11 mouse cellular contexts compared by ENCODE assay signal in the genomic region with DNA sequence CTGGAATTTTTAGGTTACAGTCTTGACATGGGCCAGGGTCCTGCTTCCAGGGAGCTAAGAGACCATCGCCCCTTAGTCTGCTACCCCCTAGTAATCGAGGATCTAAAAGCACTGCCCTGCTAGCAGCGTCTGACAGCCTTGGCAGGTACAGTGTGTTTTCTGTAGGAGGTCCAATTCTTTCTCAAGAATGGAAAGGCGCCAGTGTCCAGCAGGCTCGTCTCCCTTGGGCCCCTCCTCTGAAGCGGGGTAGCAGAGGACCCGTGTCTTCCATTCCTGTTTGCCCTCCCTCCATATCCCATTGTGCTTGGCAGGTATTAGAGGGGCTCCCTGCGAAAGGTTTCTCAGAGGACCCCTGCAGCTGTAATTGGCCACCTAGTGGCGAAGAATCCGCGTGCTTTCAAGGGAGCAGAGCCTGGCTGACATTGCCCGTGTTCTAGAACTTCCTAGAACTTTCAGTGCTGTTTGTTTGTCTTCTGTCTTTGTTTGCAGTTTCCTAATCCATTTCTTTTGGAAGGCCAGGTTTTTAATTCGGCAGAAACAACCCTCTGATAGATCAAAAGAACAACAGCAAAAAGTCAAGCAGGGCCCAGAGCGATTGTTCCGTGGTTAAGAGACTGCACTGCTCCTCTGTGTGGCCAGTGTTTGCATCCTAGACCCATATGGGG.
DNase-seq lines count a peak whose midpoint lies in the region; ATAC-seq and TF ChIP-seq lines count a peak whose summit lies in the region.
"Had no signal": no experiment of that assay in that cellular context is flagged by ENCODE, and none has a peak within 500 bp of the region (broad histone marks: within the 10 kb centered on the region; RNA-seq: fewer than 3 reads in every experiment).

No protein-coding gene starts in this region.

- intact Hi-C loops in gastrocnemius, adult 2 months (cut with DNase I): loop anchor here (5.0 kb wide), 1 partner anchor 90 kb away; no protein-coding TSS in a partner anchor
- intact Hi-C loops in heart, postnatal 10 days (cut with DNase I): no loop called here

- no peak overlapping the region for H3K9ac ChIP-seq in liver, embryonic 14.5 days (replicated peaks)
- no peak overlapping the region for H3K9ac ChIP-seq in liver, embryonic 12.5 days

- WGBS in liver, embryonic 14.5 days (ENCODE audit: insufficient replicate concordance): 49% methylated on average over 15 of the region's 15 CpGs
- 54% methylated on average over 15 of the region's 15 CpGs for WGBS in liver, embryonic 12.5 days (ENCODE audit: insufficient replicate concordance)

- TF ChIP-seq POLR2A in bone marrow macrophage, adult 2 months (IDR thresholded peaks at IDR 0.05; ENCODE audit: borderline replicate concordance, low read depth, low read length): no peak

- no peaks in the 10 kb centered on the region for H3K36me3 ChIP-seq in liver, embryonic 14.5 days (replicated peaks; ENCODE audit: control insufficient read depth, insufficient read depth, low read depth)
- no peaks in the 10 kb centered on the region for H3K36me3 ChIP-seq in liver, embryonic 12.5 days

- ATAC-seq in liver, embryonic 14.5 days (ENCODE audit: insufficient read depth): no peak
- ATAC-seq in liver, embryonic 12.5 days: no peak
- no peak for ATAC-seq in megakaryocyte-erythroid progenitor cell, adult 5-6 weeks (replicated peaks; ENCODE audit: low FRiP score, low TSS enrichment, poor library complexity, severe bottlenecking)
- ATAC-seq: CD4-positive, CD25-positive, alpha-beta regulatory T cell, adult 4 months had no signal

- H3K4me3 ChIP-seq in gastrocnemius, adult 2 months: no peak overlapping the region
- no peak overlapping the region for H3K4me3 ChIP-seq in liver, embryonic 14.5 days (ENCODE audit: insufficient read depth in 1 of 2, low read depth in 2 of 2, low read length in 2 of 2)
- no peak overlapping the region for H3K4me3 ChIP-seq in liver, embryonic 12.5 days
- no peak overlapping the region for H3K4me3 ChIP-seq in bone marrow macrophage, adult 2 months (ENCODE audit: insufficient read depth, low read length)

- no peaks in the 10 kb centered on the region; the same call in 1 of the 2 replicates for H3K27me3 ChIP-seq in liver, embryonic 14.5 days (ENCODE audit: control insufficient read depth, insufficient read depth, low read length)
- H3K27me3 ChIP-seq in liver, embryonic 12.5 days (replicated peaks): peaks cover 36% of the 10 kb centered on the region

- TF ChIP-seq CTCF in gastrocnemius, adult 2 months (IDR thresholded peaks at IDR 0.05): peak; percentile 48
- TF ChIP-seq CTCF in liver, embryonic 14.5 days (IDR thresholded peaks at IDR 0.05; ENCODE audit: low read depth): peak; percentile 42; the same call in 1 of the 2 replicates
- TF ChIP-seq CTCF in bone marrow macrophage, adult 2 months (IDR thresholded peaks at IDR 0.05; ENCODE audit: low read depth, low read length): peak; percentile 31; the same call in 1 of the 2 replicates

- no peak overlapping the region for H3K4me2 ChIP-seq in liver, embryonic 14.5 days (ENCODE audit: low read depth)
- no peak overlapping the region for H3K4me2 ChIP-seq in liver, embryonic 12.5 days

- H3K27ac ChIP-seq in gastrocnemius, adult 2 months: peak overlapping the region; percentile 55
- H3K27ac ChIP-seq in liver, embryonic 14.5 days: no peak overlapping the region
- H3K27ac ChIP-seq in liver, embryonic 12.5 days: no peak overlapping the region
- no peak overlapping the region for H3K27ac ChIP-seq in bone marrow macrophage, adult 2 months (ENCODE audit: insufficient read depth, low read depth, low read length)
- H3K27ac ChIP-seq: macrophage had no signal

- no peaks in the 10 kb centered on the region for H3K9me3 ChIP-seq in liver, embryonic 14.5 days (ENCODE audit: control insufficient read depth, low read length)
- H3K9me3 ChIP-seq in liver, embryonic 12.5 days (replicated peaks): no peaks in the 10 kb centered on the region

- no peaks in the 10 kb centered on the region for H3K4me1 ChIP-seq in liver, embryonic 14.5 days (replicated peaks; ENCODE audit: control insufficient read depth in 2 of 2, insufficient read depth in 2 of 2, low read length in 1 of 2)
- H3K4me1 ChIP-seq in liver, embryonic 12.5 days: peaks cover 1% of the 10 kb centered on the region; the same call in 1 of the 2 replicates
- H3K4me1 ChIP-seq in bone marrow macrophage, adult 2 months (ENCODE audit: control insufficient read depth, insufficient read depth, low read length): no peaks in the 10 kb centered on the region

- DNase-seq in gastrocnemius, adult 2 months: peak; percentile 53
- no peak for DNase-seq in gastrocnemius, adult 8-10 months (ENCODE audit: low spot score in 2 of 2)
- no peak for DNase-seq in liver, embryonic 14.5 days (ENCODE audit: low read depth in 3 of 3, low spot score in 3 of 3)
- DNase-seq in heart, postnatal 10 days: peak; percentile 30 to 43
- no peak for DNase-seq in frontal cortex, postnatal 36 days (ENCODE audit: low spot score in 2 of 2)
- DNase-seq: kidney, adult 9 months had no signal

- no peak for TF ChIP-seq EP300 in liver, embryonic 14.5 days (IDR thresholded peaks at IDR 0.05; ENCODE audit: low read depth)

Comparison
In these comparisons a context has a peak if more than half of its experiments do, and no peak if none do; other contexts are left out.
1. DNase-seq: peak in gastrocnemius, adult 2 months (single experiment) and heart, postnatal 10 days (2 of 2); none in gastrocnemius, adult 8-10 months (0 of 2), liver, embryonic 14.5 days (0 of 3) and frontal cortex, postnatal 36 days (0 of 2).
2. Peak in every context shown above with its lines, with median percentiles within 50 percentile points of each other: CTCF ChIP-seq.